Mouse (Mus musculus) megakaryocyte, embryonic 14.5 days (primary cell): ENCODE results near the gene Ankrd52.

Experiments
- FLI1 ChIP-seq: IDR thresholded peaks from 2 replicates; pipeline ENCODE4 v1.6.1; 2012; ENCODE audit warnings: low read length, inconsistent platforms, mixed read lengths
- GATA1 ChIP-seq: IDR thresholded peaks from 3 replicates; pipeline ENCODE4 v1.6.1; 2012; ENCODE audit warnings: mixed read lengths, low read length, inconsistent platforms, borderline replicate concordance

DNA sequence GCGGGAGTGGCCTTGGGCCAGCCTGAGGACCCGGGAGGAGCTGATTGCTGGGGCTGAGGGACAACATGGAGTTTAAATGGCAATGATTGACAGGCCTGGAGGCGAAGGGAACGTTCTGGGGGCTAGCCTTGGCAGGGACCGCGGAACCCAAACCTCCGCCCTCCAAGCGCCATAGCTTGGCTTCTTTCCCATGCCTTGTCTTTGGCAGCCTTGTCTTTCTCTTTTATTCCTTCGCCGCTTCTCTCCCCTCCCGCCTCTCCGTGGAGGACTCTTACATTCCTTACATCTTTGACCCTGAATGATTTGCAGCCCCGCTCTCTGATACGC, 35.1 kb downstream of the Ankrd52 start:
- TF ChIP-seq GATA1 = no peak
- no peak for TF ChIP-seq FLI1
